Mouse (Mus musculus): Measurements from ENCODE around the gene Phtf1.

The Phtf1 gene

GRCm38 (mm10) chr3:104020101-104020500 is 52.2 kb downstream of the Phtf1 start:
- no peak for DNase-seq (ENCODE audit: low spot score)

GRCm38 (mm10) chr3:104026938-104027337 is 59.0 kb downstream of the Phtf1 start:
- no peak for DNase-seq (ENCODE audit: low spot score)

- no peak for DNase-seq (ENCODE audit: low spot score)
Observed at GRCm38 (mm10) chr3:104032086-104032485, 64.2 kb downstream of the Phtf1 start.

GRCm38 (mm10) chr3:104032747-104033146 is 64.8 kb downstream of the Phtf1 start:
- DNase-seq (ENCODE audit: low spot score), result no peak

- no peak for DNase-seq (ENCODE audit: low spot score)
Observed at GRCm38 (mm10) chr3:104059001-104059622, 91.2 kb downstream of the Phtf1 start.

- DNase-seq (ENCODE audit: low spot score), result no peak
Observed at GRCm38 (mm10) chr3:104069395-104069794, 101.5 kb downstream of the Phtf1 start.

Data from lung, postnatal 25 days (tissue).